Mouse (Mus musculus): ENCODE results near the gene Rps28.

GRCm38 (mm10) chr17:33816612-33817011, 7.8 kb downstream of the Rps28 start:
- TF ChIP-seq CTCF (IDR thresholded peaks at IDR 0.05; ENCODE audit: extremely low read depth, insufficient read length, insufficient replicate concordance, low read depth, low read length): no peak
- no peak for TF ChIP-seq POLR2A (IDR thresholded peaks at IDR 0.05; ENCODE audit: low read depth, low read length)

Measured in small intestine, adult 2 months (tissue).